Mouse (Mus musculus): ENCODE data around the gene Rsrc2. TPM values are rescaled to one million over a fixed set of nuclear protein-coding genes. Genes with fewer than 3 reads are reported as not detected.
A peak's percentile ranks its signal among the peaks of the same experiment; 100 is the strongest.

The Rsrc2 gene
- polyA plus RNA-seq, 1 experiment from 2014 or later, result 103 TPM

DNA sequence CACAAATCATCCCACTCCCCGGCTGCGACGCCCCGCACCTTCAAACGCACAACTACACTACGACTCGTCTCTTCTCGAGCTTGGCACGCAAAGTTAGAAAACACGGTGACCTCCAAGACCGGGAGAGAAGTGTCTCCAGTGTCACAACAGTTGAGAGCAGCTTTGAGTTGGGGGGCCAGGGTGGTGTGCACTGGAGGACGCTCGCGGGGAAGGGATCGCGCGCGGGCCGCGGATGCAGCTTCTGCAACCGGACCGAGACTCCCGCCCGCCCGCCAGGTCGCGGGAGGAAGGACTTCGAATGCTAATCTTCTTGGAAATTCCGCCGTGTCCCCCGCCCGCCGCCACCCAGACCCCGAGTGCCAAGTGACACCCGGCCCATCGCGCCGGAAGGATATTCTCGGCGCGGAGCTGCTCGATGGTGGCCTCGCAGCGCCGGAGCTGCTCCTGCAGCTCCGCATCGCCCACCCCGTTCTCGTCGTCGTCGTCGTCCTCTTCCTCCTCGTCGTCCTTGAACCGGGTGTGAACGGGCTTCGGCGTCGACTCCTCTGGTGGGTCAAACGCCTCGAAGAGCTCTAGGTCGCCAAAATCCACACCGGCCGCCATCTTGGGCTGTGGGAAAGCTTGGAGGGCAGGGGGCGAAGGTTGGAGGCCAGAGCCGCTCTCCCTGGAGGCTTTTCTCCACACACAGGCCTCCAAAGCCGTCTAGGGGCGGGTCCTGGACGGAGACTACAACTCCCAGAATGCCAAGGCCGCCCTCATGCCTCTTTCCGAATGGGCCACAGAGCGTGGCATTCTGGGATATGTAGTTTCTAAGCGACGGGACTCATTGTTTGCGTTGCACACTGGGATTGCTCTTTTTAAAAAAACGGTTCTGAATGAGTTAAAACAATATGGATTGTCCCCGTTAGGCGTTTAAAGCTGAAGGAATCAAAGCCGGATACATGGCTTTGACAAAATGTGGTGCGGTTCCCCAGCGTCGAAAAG lies 28.6 kb downstream of the Rsrc2 start, which contains the start of gene Zcchc8:
Gene Zcchc8 (minus strand): TSS at position 773 of the 984 bp plus-strand sequence.
- Histone ChIP-seq H3K27me3 (ENCODE audit: insufficient read depth, low read length) (no peaks in the 10 kb centered on the region), H3K36me3 (ENCODE audit: insufficient read depth) (peaks cover 19% of the 10 kb centered on the region), H3K4me2 (peak within 1 kb of the TSS; percentile 54), H3K9ac (peak within 1 kb of the TSS; percentile 90), H3K4me3 (ENCODE audit: low read depth, low read length) (peak within 1 kb of the TSS; percentile 92), H3K9me3 (ENCODE audit: low read depth, low read length) (no peaks in the 10 kb centered on the region), H3K4me1 (ENCODE audit: insufficient read depth) (peaks cover 10% of the 10 kb centered on the region), H3K27ac (ENCODE audit: low read depth) (peak within 1 kb of the TSS; percentile 90)
- TF ChIP-seq CTCF (IDR thresholded peaks at IDR 0.05; ENCODE audit: low read depth), result no peak
- DNase-seq, result peak; percentile 99
- peak; percentile 100 for ATAC-seq (ENCODE audit: insufficient read depth)
- WGBS, result under 1% methylated on average over 83 of the region's 83 CpGs

DNA sequence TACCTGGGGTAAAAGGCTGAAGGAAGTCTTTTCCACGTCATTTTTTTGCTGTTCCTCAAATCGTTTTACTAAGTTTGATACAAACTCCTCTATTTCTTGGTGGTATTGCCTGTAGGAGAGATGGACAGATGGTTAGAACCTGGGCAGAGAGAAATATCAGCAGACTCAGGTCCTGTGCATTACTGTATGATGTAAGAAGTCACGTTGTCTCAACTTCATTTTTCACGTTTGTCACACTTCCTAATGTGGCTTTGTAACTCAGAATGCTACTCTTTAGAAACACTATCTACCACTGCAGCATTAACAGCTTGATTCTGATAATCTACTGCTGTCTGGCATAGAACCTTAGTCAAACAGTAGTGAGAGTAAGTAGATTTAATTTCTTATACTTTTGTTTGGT lies 34.6 kb downstream of the Rsrc2 start:
- DNase-seq (no peak), ATAC-seq (ENCODE audit: insufficient read depth) (no peak)
- Histone ChIP-seq H3K27ac (ENCODE audit: low read depth) (no peak overlapping the region), H3K9me3 (ENCODE audit: low read depth, low read length) (no peaks in the 10 kb centered on the region), H3K27me3 (ENCODE audit: insufficient read depth, low read length) (no peaks in the 10 kb centered on the region), H3K36me3 (ENCODE audit: insufficient read depth) (peaks cover 73% of the 10 kb centered on the region), H3K4me3 (ENCODE audit: low read depth, low read length) (no peak overlapping the region), H3K9ac (no peak overlapping the region), H3K4me2 (no peak overlapping the region), H3K4me1 (ENCODE audit: insufficient read depth) (peaks cover 10% of the 10 kb centered on the region)
- TF ChIP-seq CTCF (IDR thresholded peaks at IDR 0.05; ENCODE audit: low read depth), result no peak
- 82% methylated on average over 4 of the region's 4 CpGs for WGBS

DNA sequence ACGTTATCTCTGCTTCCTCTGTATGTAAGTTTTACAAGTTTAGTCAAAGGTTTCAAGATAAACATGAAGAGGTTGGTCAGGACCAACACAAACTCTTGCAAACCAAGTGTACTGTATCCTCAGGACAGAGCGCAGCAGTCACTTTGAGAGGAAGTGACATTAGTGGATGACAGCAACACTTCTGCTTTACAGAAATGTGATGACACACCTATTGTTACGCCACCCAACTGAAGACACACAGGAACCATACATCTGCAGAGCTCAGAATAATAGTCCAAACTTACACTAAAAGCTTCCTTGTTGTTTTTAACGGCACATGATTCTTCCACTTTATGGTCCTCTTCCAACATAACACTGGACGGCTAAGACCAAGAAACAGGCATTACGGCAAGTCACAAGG lies 35.4 kb downstream of the Rsrc2 start:
- no peak overlapping the region for H3K27ac ChIP-seq (ENCODE audit: low read depth)
- 92% methylated on average over 6 of the region's 6 CpGs for WGBS
- ATAC-seq (ENCODE audit: insufficient read depth), result no peak
- H3K9me3 ChIP-seq (ENCODE audit: low read depth, low read length), result no peaks in the 10 kb centered on the region
- TF ChIP-seq CTCF (IDR thresholded peaks at IDR 0.05; ENCODE audit: low read depth), result no peak
- no peak overlapping the region for H3K4me2 ChIP-seq
- H3K36me3 ChIP-seq (ENCODE audit: insufficient read depth), result peaks cover 81% of the 10 kb centered on the region
- H3K4me1 ChIP-seq (ENCODE audit: insufficient read depth), result peaks cover 7% of the 10 kb centered on the region
- no peak for DNase-seq
- H3K4me3 ChIP-seq (ENCODE audit: low read depth, low read length), result no peak overlapping the region
- H3K9ac ChIP-seq, result no peak overlapping the region
- H3K27me3 ChIP-seq (ENCODE audit: insufficient read depth, low read length), result no peaks in the 10 kb centered on the region

DNA sequence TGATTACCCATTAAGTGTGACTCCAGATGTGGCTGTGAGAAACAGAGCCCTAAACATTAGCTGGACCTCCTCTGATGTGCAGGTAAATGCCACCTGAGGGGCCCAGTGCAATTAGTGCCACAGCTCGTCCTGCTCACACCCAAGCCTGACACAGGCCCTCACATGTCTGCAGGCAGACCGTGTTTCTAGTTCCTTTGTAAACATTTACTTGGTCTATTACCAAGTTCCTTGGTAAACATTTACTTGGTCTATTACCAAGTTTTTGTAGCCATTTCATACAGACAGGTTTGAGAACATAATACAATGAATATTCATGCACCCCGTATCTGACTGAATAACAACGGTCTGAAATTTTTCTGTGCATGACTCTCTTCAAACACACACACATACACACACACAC lies 39.6 kb downstream of the Rsrc2 start:
- TF ChIP-seq CTCF (IDR thresholded peaks at IDR 0.05; ENCODE audit: low read depth), result no peak
- no peaks in the 10 kb centered on the region for H3K27me3 ChIP-seq (ENCODE audit: insufficient read depth, low read length)
- no peak overlapping the region for H3K9ac ChIP-seq
- WGBS, result 64% methylated on average over 4 of the region's 4 CpGs
- H3K4me2 ChIP-seq, result no peak overlapping the region
- H3K9me3 ChIP-seq (ENCODE audit: low read depth, low read length), result no peaks in the 10 kb centered on the region
- peaks cover 93% of the 10 kb centered on the region for H3K36me3 ChIP-seq (ENCODE audit: insufficient read depth)
- no peak overlapping the region for H3K27ac ChIP-seq (ENCODE audit: low read depth)
- no peak overlapping the region for H3K4me3 ChIP-seq (ENCODE audit: low read depth, low read length)
- no peaks in the 10 kb centered on the region for H3K4me1 ChIP-seq (ENCODE audit: insufficient read depth)
- DNase-seq, result no peak
- no peak for ATAC-seq (ENCODE audit: insufficient read depth)

DNA sequence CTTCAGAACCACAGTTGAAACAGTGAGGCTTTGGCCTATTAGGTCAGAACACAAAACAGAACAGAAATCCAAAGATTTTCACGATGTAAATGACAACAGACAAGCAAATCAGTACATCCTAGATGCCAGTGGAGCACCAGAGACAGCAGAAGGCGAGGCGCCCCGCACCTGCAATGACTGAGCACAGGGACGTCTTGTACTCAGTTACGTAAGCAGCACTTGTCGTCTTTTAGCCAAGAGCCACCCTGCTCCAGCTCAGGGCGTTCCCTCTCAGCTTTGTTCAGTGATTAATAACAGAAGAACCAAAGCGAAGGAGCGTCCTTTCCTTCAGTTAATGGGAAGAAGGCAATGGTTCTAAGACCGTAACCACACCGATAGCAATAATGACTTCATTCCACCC lies 40.6 kb downstream of the Rsrc2 start:
- 90% methylated on average over 12 of the region's 12 CpGs for WGBS
- peaks cover 92% of the 10 kb centered on the region for H3K36me3 ChIP-seq (ENCODE audit: insufficient read depth)
- H3K4me3 ChIP-seq (ENCODE audit: low read depth, low read length), result no peak overlapping the region
- no peak for ATAC-seq (ENCODE audit: insufficient read depth)
- no peaks in the 10 kb centered on the region for H3K27me3 ChIP-seq (ENCODE audit: insufficient read depth, low read length)
- no peak for TF ChIP-seq CTCF (IDR thresholded peaks at IDR 0.05; ENCODE audit: low read depth)
- H3K4me2 ChIP-seq, result no peak overlapping the region
- no peak for DNase-seq
- no peak overlapping the region for H3K9ac ChIP-seq
- no peaks in the 10 kb centered on the region for H3K4me1 ChIP-seq (ENCODE audit: insufficient read depth)
- H3K27ac ChIP-seq (ENCODE audit: low read depth), result no peak overlapping the region
- no peaks in the 10 kb centered on the region for H3K9me3 ChIP-seq (ENCODE audit: low read depth, low read length)

DNA sequence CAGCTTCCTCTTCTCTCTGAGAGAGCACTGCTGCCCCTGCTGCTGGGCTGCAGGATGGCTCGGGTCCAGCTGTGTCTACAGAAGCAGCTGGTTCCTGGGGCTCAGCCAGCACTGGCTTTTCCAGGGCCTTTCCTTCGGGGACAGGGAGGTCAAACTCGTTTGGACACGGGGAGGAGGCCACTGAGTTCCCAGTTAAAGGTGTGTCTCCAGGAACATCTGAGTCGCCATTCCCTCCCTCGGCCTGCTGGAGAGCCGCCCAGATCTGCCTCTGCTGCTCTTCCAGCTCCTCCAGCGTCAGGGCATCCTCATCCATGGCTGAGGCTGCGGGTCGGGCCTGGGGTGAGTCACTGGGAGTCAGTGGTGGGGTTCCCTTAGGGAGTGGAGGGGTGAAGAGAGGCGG lies 48.6 kb downstream of the Rsrc2 start:
- Histone ChIP-seq H3K4me3 (ENCODE audit: low read depth, low read length) (no peak overlapping the region), H3K4me1 (ENCODE audit: insufficient read depth) (no peaks in the 10 kb centered on the region), H3K27ac (ENCODE audit: low read depth) (no peak overlapping the region), H3K9me3 (ENCODE audit: low read depth, low read length) (no peaks in the 10 kb centered on the region), H3K9ac (no peak overlapping the region), H3K27me3 (ENCODE audit: insufficient read depth, low read length) (no peaks in the 10 kb centered on the region), H3K36me3 (ENCODE audit: insufficient read depth) (peaks cover 77% of the 10 kb centered on the region), H3K4me2 (no peak overlapping the region)
- 53% methylated on average over 11 of the region's 11 CpGs for WGBS
- DNase-seq (peak; percentile 76), ATAC-seq (ENCODE audit: insufficient read depth) (peak; percentile 36; the same call in 1 of the 2 replicates)
- TF ChIP-seq CTCF (IDR thresholded peaks at IDR 0.05; ENCODE audit: low read depth), result peak; percentile 29

DNA sequence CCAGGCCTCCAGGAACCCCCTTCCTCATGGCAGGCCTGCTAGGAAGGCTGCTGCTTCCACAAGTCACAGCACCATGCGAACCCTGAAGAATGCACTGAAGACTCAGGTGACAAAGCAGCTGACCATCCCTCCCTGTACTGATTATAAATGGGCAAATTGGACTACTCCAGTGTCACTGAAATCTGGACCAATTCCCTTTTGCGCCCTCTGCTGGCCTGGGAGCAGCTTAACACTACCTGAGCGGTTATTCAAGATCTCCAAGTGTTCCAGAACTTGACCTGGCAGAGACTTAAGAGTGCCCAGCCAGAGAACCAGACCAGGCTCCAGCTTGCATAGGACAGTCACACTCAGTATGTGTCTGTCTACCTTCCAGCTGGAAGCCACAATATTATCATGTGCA lies 50.0 kb downstream of the Rsrc2 start:
- peak; percentile 85 for TF ChIP-seq CTCF (IDR thresholded peaks at IDR 0.05; ENCODE audit: low read depth)
- Histone ChIP-seq H3K36me3 (ENCODE audit: insufficient read depth) (peaks cover 63% of the 10 kb centered on the region), H3K4me3 (ENCODE audit: low read depth, low read length) (no peak overlapping the region), H3K4me1 (ENCODE audit: insufficient read depth) (peaks cover 1% of the 10 kb centered on the region; the same call in 1 of the 2 replicates), H3K9ac (no peak overlapping the region), H3K27me3 (ENCODE audit: insufficient read depth, low read length) (no peaks in the 10 kb centered on the region), H3K4me2 (no peak overlapping the region), H3K9me3 (ENCODE audit: low read depth, low read length) (no peaks in the 10 kb centered on the region), H3K27ac (ENCODE audit: low read depth) (no peak overlapping the region)
- ATAC-seq (ENCODE audit: insufficient read depth), result peak; percentile 59; the same call in 1 of the 2 replicates
- 29% methylated on average over 3 of the region's 3 CpGs for WGBS
- peak; percentile 90 for DNase-seq
